Mouse (Mus musculus) kidney, embryonic 16.5 days (tissue): ENCODE data around the gene Cramp1l. TPM values are rescaled to one million over a fixed set of nuclear protein-coding genes. Genes with fewer than 3 reads are reported as not detected.
"Not testable (repeated sequence)": the region's sequence is repeated elsewhere in the genome, so short reads cannot be mapped to it uniquely, and the experiment has no call there.

ENCODE experiments used
- ATAC-seq: fragments of 200-750 bp; cut with Nextera tagmentation; 2 replicates; pipeline ENCODE4 v1.8.0; 2017; ENCODE audit warnings: moderate TSS enrichment; ENCODE audit not compliant: low FRiP score, low TSS enrichment
- H3K27ac ChIP-seq: fragments of 300-500 bp; sonication (generic); 2 replicates; pipeline ENCODE4 v1.5.1; 2014; ENCODE audit warnings: low read length
- H3K27me3 ChIP-seq: fragments of 300-500 bp; sonication (generic); 2 replicates; pipeline ENCODE4 v1.6.1; 2014; ENCODE audit warnings: low read length, control low read depth, mixed read lengths; ENCODE audit not compliant: insufficient read depth
- H3K36me3 ChIP-seq: fragments of 300-500 bp; sonication (generic); 2 replicates; pipeline ENCODE4 v1.6.1; 2014; ENCODE audit warnings: low read length, control low read depth, mixed read lengths; ENCODE audit not compliant: insufficient read depth
- H3K4me1 ChIP-seq: fragments of 300-500 bp; sonication (generic); 2 replicates; pipeline ENCODE4 v1.6.1; 2014; ENCODE audit warnings: low read length, control low read depth, mixed read lengths; ENCODE audit not compliant: insufficient read depth
- H3K4me2 ChIP-seq: fragments of 300-500 bp; sonication (generic); replicated peaks from 2 replicates; pipeline ENCODE4 v1.6.1; 2014; ENCODE audit warnings: low read depth, low read length
- H3K4me3 ChIP-seq: fragments of 300-500 bp; sonication (generic); 2 replicates; pipeline ENCODE4 v1.5.1; 2014; ENCODE audit warnings: mild to moderate bottlenecking, low read length
- H3K9ac ChIP-seq: fragments of 300-500 bp; sonication (generic); replicated peaks from 2 replicates; pipeline ENCODE4 v1.6.1; 2014; ENCODE audit warnings: low read length
- H3K9me3 ChIP-seq: fragments of 300-500 bp; sonication (generic); 2 replicates; pipeline ENCODE4 v1.6.1; 2016; ENCODE audit warnings: low read length, control low read depth
- WGBS: fragments of 180-500 bp; shearing (Covaris S2); extraction: QIAGEN DNeasy Blood & Tissue Kit; methylation state at CpG from one replicate; pipeline ENCODE4 v1.1.7; 2014; 5-methylcytosine and 5-hydroxymethylcytosine counted together
- polyA plus RNA-seq: library from polyadenylated mRNA; unstranded; fragments of >200 nt; fragmentation: Nextera tagmentation; extraction: Ambion mirVana; gene quantifications from 2 replicates; pipeline ENCODE4 v1.2.1, GENCODE M21; 2015

Gene Cramp1l
- polyA plus RNA-seq, 1 experiment from 2014 or later, result 5.4 TPM

DNA sequence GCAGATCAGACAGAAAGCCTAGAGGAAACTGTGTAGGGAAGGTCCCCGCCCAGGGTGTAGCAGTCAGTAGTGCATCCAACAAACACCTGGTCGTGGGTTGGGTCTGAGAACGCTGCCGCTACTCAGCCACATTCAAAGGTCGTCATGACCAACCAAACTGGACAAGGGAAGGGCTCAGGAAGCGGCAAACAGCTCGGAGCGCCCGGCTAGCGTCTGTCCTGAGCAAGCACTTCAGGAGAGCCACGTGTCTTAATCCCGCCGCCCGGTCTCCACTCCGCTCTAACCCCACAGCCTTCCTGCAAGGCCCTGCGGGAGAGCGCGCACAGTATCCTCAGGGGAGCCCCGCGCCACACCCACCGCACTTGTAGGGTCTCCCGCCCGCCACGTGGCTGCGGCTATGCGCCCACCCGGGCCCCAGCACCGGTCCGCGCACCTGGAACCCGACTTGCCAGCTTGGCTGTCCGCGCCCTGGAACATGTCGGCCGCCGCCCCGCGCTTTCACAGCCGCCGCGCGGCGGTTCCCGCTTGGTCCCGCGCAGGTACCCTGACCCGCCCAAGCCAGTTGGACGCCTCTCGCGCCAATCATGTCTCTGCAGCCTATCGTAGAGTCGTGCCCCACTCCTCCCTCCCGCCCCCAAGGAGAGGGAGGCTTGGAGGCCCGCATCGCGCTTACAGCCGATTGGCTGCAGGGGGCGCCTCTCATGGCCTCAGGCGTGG lies 55.3 kb downstream of the Cramp1l start, which contains the start of gene Jpt2:
Jpt2 (minus strand) TSS at position 555 of the 717 bp plus-strand sequence.
- WGBS, result 0% methylated on average over 58 of the region's 59 CpGs
- H3K27ac ChIP-seq, result peak within 1 kb of the TSS; percentile 84
- peaks cover 11% of the 10 kb centered on the region for H3K4me1 ChIP-seq
- H3K4me2 ChIP-seq, result peak within 1 kb of the TSS; percentile 70
- peak within 1 kb of the TSS; percentile 90 for H3K9ac ChIP-seq
- H3K4me3 ChIP-seq, result peak within 1 kb of the TSS; percentile 95
- no peaks in the 10 kb centered on the region for H3K27me3 ChIP-seq
- peaks cover 41% of the 10 kb centered on the region for H3K36me3 ChIP-seq
- no peaks in the 10 kb centered on the region for H3K9me3 ChIP-seq
- ATAC-seq, result peak; percentile 100

DNA sequence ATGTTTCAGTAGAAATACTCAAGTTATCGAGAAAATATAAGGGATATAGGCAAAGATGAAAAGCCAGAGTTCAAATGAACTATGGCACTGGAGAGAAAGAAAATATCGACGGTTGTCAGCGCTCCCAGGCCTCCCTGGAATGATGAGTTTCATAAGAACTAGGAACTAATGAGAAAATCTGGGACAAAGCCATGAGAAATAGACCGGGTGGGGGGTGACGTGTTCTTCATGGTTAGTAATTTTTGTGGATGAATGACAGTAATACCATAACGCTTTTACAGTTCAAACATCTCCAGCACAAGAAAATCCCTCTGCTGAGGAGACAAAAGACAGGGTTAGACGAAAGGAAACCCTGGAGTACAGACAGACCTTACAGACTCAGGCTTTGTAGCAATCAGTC lies 56.2 kb downstream of the Cramp1l start:
- Histone ChIP-seq H3K9ac (peak overlapping the region; percentile 90), H3K4me2 (peak overlapping the region; percentile 70), H3K9me3 (no peaks in the 10 kb centered on the region), H3K27ac (0 out of 2 replicates have a peak overlapping the region, but pooled peaks have one; percentile 84), H3K36me3 (peaks cover 41% of the 10 kb centered on the region), H3K4me3 (peak overlapping the region; percentile 95), H3K27me3 (no peaks in the 10 kb centered on the region), H3K4me1 (peaks cover 11% of the 10 kb centered on the region)
- no peak for ATAC-seq
- 38% methylated on average over 8 of the region's 8 CpGs for WGBS

DNA sequence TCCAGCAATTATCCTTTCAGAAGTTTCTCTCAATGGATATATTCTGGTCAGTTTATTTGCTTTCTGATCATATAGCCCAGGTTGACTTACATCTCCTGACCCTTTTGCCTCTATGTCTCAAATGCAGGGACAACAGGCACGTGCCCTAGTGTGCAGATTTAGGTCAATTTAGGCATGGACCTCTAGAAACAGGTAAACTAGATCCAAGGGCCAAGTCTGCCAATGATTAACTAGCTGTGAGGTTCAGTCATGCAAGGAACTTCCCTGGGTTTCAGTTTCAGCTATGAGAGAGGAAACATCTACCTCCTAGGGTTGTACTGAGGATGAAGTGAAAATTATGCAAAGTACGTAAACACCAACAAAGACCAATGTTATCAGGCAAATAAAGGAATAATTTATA lies 62.3 kb downstream of the Cramp1l start:
- peaks cover 38% of the 10 kb centered on the region for H3K36me3 ChIP-seq
- no peaks in the 10 kb centered on the region for H3K27me3 ChIP-seq
- no peak overlapping the region for H3K4me3 ChIP-seq
- WGBS, result 69% methylated on average over 2 of the region's 2 CpGs
- no peak overlapping the region for H3K4me2 ChIP-seq
- H3K27ac ChIP-seq, result peak overlapping the region; percentile 50; the same call in 1 of the 2 replicates
- no peak overlapping the region for H3K9ac ChIP-seq
- peak; percentile 67 for ATAC-seq
- H3K9me3 ChIP-seq, result no peaks in the 10 kb centered on the region
- peaks cover 12% of the 10 kb centered on the region; the same call in 1 of the 2 replicates for H3K4me1 ChIP-seq

DNA sequence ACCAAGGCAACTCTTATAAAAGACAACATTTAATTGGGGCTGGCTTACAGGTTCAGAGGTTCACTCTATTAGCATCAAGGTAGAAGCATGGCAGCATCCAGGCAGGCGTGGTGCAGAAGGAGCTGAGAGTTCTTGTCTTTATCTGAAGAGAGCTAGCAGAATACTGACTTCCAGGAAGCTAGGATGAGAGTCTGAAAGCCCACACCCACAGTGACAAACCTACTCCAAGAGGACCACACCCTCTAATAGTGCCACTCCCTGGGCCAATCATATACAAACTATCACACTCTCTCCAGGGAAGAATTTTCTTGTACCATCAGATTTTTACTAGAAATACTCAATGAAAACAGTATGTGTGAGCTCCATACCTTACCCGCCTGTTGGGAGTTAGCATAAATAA lies 64.9 kb downstream of the Cramp1l start:
- no peak overlapping the region for H3K27ac ChIP-seq
- 91% methylated on average over 2 of the region's 2 CpGs for WGBS
- no peak overlapping the region for H3K4me3 ChIP-seq
- no peak overlapping the region for H3K9ac ChIP-seq
- no peaks in the 10 kb centered on the region for H3K27me3 ChIP-seq
- H3K9me3 ChIP-seq, result no peaks in the 10 kb centered on the region
- no peak for ATAC-seq
- peaks cover 12% of the 10 kb centered on the region; the same call in 1 of the 2 replicates for H3K4me1 ChIP-seq
- H3K36me3 ChIP-seq, result peaks cover 50% of the 10 kb centered on the region
- no peak overlapping the region for H3K4me2 ChIP-seq

DNA sequence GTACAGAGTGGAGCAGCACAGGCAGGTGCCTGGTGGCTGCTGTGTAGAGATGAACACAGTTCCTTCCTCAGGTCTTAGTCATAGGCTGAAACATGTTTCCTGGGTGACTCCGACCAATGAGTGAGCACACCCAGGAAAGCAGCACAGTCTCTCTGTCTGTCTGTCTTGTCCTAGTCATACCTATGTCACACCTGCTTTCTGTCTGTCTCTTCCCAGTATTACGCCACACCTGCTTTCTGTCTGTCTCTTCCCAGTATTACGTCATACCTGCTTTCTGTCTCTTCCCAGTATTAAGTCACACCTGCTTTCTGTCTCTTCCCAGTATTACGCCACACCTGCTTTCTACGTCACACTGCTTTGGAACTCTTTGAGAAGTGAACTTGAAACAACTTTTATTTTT lies 67.4 kb downstream of the Cramp1l start:
- peaks cover 53% of the 10 kb centered on the region for H3K36me3 ChIP-seq
- no peak overlapping the region for H3K9ac ChIP-seq
- no peak overlapping the region for H3K4me2 ChIP-seq
- no peaks in the 10 kb centered on the region for H3K9me3 ChIP-seq
- H3K4me3 ChIP-seq, result no peak overlapping the region
- no peak overlapping the region for H3K27ac ChIP-seq
- WGBS, result 94% methylated on average over 5 of the region's 5 CpGs
- H3K27me3 ChIP-seq, result no peaks in the 10 kb centered on the region
- no peak for ATAC-seq
- peaks cover 8% of the 10 kb centered on the region; the same call in 1 of the 2 replicates for H3K4me1 ChIP-seq

DNA sequence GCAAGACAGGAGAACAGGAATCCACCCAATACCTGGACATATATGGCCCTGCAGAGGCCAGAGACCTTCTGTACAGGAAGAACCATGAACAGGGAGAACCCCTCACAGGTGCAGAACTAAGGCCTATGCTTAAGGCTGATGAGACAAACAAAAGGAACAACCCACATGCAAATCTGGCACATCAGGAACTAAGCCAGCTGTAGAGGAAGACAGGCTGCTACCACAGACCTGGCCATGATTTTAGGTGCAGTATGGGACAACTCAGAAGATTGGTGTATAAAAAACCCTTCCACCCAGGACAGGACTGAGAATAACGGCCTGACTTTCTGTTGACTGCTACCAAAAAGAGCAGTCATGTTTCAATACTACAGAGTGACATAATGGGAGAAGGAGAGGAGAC lies 72.0 kb downstream of the Cramp1l start:
- not testable (repeated sequence) for ATAC-seq, H3K4me3 ChIP-seq, H3K9ac ChIP-seq, H3K9me3 ChIP-seq, H3K27ac ChIP-seq, H3K4me2 ChIP-seq, H3K27me3 ChIP-seq, H3K4me1 ChIP-seq
- 96% methylated on average over 1 of the region's 1 CpGs for WGBS
- H3K36me3 ChIP-seq, result peaks cover 37% of the 10 kb centered on the region

DNA sequence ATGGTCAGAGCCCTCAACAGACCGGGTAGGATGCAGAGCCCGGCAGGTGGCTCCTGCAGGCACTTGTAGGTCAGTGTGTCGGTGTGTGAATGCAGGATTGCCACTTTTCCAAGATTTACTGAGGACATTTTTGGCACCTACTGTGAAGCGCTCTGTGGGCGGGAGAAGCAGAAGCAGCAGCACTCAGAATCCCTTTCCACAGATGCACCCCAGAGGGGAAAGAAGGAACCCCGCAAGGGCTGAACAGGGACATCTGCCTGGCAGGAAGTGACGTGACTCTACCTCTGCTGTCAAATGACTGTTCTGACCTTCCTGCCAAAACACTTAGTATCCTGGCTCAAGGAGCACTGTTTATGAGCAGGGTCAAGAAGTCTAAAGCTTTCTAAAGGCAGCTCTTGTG lies 72.6 kb downstream of the Cramp1l start:
- Histone ChIP-seq H3K27me3 (no peaks in the 10 kb centered on the region), H3K36me3 (peaks cover 31% of the 10 kb centered on the region), H3K4me2 (no peak overlapping the region), H3K4me3 (no peak overlapping the region), H3K9ac (no peak overlapping the region), H3K27ac (no peak overlapping the region), H3K4me1 (no peaks in the 10 kb centered on the region), H3K9me3 (no peaks in the 10 kb centered on the region)
- WGBS, result 88% methylated on average over 7 of the region's 7 CpGs
- ATAC-seq, result no peak

DNA sequence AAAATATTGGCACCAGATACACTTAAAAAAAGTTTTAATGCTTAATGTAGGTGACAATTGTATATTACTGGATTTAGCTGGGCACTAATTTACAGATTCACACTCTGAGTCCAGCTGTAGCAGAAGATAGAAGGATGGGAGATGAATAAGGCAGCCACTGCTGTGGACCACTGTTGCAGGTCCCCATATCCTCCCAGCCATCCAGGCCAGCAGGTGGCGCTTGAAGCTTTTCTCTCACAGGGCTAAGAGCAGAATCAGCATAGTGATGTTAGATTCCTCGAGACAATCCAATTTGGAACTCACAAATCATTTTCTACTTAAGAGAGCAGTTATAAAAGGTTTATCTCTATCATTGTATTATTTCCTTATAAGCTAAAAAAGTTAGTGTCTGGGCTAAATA lies 73.1 kb downstream of the Cramp1l start:
- not testable (repeated sequence) for H3K4me3 ChIP-seq, H3K4me1 ChIP-seq, H3K4me2 ChIP-seq, H3K9ac ChIP-seq, H3K9me3 ChIP-seq, H3K27me3 ChIP-seq, H3K27ac ChIP-seq
- ATAC-seq, result peak; percentile 71; the same call in 1 of the 2 replicates
- peaks cover 26% of the 10 kb centered on the region for H3K36me3 ChIP-seq
- WGBS, result 16% methylated on average over 2 of the region's 2 CpGs

DNA sequence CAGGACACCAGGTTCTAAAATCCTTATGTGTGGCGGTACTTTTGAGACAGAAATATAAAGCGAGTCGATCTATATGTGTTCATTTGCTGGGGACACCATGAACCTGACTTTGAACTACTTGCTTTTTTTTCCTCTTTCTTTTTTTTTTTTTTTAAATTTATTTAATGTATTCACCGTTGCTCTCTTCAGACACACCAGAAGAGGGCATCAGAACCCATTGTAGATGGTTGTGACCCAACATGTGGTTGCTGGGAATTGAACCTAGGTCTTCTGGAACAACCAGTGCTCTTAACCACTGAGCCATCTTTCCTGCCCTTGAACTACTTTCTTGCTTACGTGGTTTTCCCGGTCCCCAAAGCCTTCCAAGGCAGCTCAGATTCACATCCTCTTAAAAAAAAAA lies 78.3 kb downstream of the Cramp1l start:
- H3K9ac ChIP-seq, result peak overlapping the region; percentile 86
- H3K27ac ChIP-seq, result peak overlapping the region; percentile 82
- H3K36me3 ChIP-seq, result no peaks in the 10 kb centered on the region
- H3K27me3 ChIP-seq, result no peaks in the 10 kb centered on the region
- peaks cover 22% of the 10 kb centered on the region for H3K4me1 ChIP-seq
- no peak for ATAC-seq
- no peaks in the 10 kb centered on the region for H3K9me3 ChIP-seq
- WGBS, result 47% methylated on average over 6 of the region's 6 CpGs
- H3K4me3 ChIP-seq, result peak overlapping the region; percentile 96
- H3K4me2 ChIP-seq, result peak overlapping the region; percentile 81
